Mouse (Mus musculus) erythroblast, embryonic 14.5 days (primary cell): ENCODE results near the gene Wfdc8.

Source experiments
- GATA1 ChIP-seq: IDR thresholded peaks from 2 replicates; pipeline ENCODE4 v1.6.1; 2012; ENCODE audit warnings: low read length, inconsistent platforms, mixed read lengths
- TAL1 ChIP-seq: IDR thresholded peaks from 3 replicates; pipeline ENCODE4 v1.6.1; 2012; ENCODE audit warnings: low read length, inconsistent platforms, mixed read lengths

- TF ChIP-seq TAL1, result no peak
- no peak for TF ChIP-seq GATA1
Observed at GRCm38 (mm10) chr2:164600179-164600578, 13.2 kb downstream of the Wfdc8 start.
